Mouse (Mus musculus) neural tube, embryonic 11.5 days (tissue): ENCODE measurements around the gene Eif2b2. TPM values are rescaled to one million over a fixed set of nuclear protein-coding genes. Genes with fewer than 3 reads are reported as not detected.

ENCODE experiments used
- ATAC-seq: fragments of 200-750 bp; cut with Nextera tagmentation; 2 replicates; pipeline ENCODE4 v1.8.0; 2017; ENCODE audit warnings: moderate number of reproducible peaks, mild to moderate bottlenecking, moderate TSS enrichment, moderate library complexity; ENCODE audit not compliant: insufficient read depth, low FRiP score, low TSS enrichment
- DNase-seq: peaks from one replicate; pipeline ENCODE4 v3.0.0-alpha.2; 2015; ENCODE audit warnings: low spot score
- H3K27ac ChIP-seq: fragments of 300-500 bp; sonication (generic); 2 replicates; pipeline ENCODE4 v1.5.1; 2014; ENCODE audit warnings: low read depth, mild to moderate bottlenecking, low read length
- H3K27me3 ChIP-seq: fragments of 300-500 bp; sonication (generic); 2 replicates; pipeline ENCODE4 v1.6.1; 2014; ENCODE audit warnings: mild to moderate bottlenecking, low read length, mixed read lengths; ENCODE audit not compliant: control insufficient read depth, insufficient read depth
- H3K36me3 ChIP-seq: fragments of 300-500 bp; sonication (generic); 2 replicates; pipeline ENCODE4 v1.6.1; 2014; ENCODE audit warnings: mild to moderate bottlenecking, low read length, moderate library complexity, mixed read lengths; ENCODE audit not compliant: control insufficient read depth, insufficient read depth
- H3K4me1 ChIP-seq: fragments of 300-500 bp; sonication (generic); 2 replicates; pipeline ENCODE4 v1.6.1; 2014; ENCODE audit warnings: low read length, mixed read lengths; ENCODE audit not compliant: control insufficient read depth, insufficient read depth
- H3K4me2 ChIP-seq: fragments of 300-500 bp; sonication (generic); 2 replicates; pipeline ENCODE4 v1.6.1; 2014; ENCODE audit warnings: low read depth, mild to moderate bottlenecking, moderate library complexity
- H3K4me3 ChIP-seq: fragments of 300-500 bp; sonication (generic); 2 replicates; pipeline ENCODE4 v1.5.1; 2014; ENCODE audit warnings: low read depth, low read length
- H3K9ac ChIP-seq: fragments of 300-500 bp; sonication (generic); 2 replicates; pipeline ENCODE4 v1.6.1; 2014; ENCODE audit warnings: mild to moderate bottlenecking, low read length
- H3K9me3 ChIP-seq: fragments of 300-500 bp; sonication (generic); 2 replicates; pipeline ENCODE4 v1.6.1; 2016; ENCODE audit warnings: low read length; ENCODE audit not compliant: control insufficient read depth
- WGBS: fragments of 180-500 bp; shearing (Covaris S2); extraction: QIAGEN DNeasy Blood & Tissue Kit; methylation state at CpG from one replicate; pipeline ENCODE4 v1.1.7; 2014; 5-methylcytosine and 5-hydroxymethylcytosine counted together
- polyA plus RNA-seq: library from polyadenylated mRNA; unstranded; fragments of >200 nt; fragmentation: Nextera tagmentation; extraction: Ambion mirVana; gene quantifications from 2 replicates; pipeline ENCODE4 v1.2.1, GENCODE M21; 2014

The Eif2b2 gene
- polyA plus RNA-seq, 1 experiment from 2014 or later = 111 TPM

- no peak overlapping the region for H3K4me2 ChIP-seq
- WGBS = 82% methylated on average over 5 of the region's 5 CpGs
- H3K9me3 ChIP-seq = no peaks in the 10 kb centered on the region
- no peaks in the 10 kb centered on the region for H3K36me3 ChIP-seq
- H3K4me3 ChIP-seq = no peak overlapping the region
- ATAC-seq (no peak), DNase-seq (no peak)
- H3K4me1 ChIP-seq = 0 out of 2 replicates have a peak, but pooled peaks cover 2% of the 10 kb centered on the region
- H3K27ac ChIP-seq = no peak overlapping the region
- no peaks in the 10 kb centered on the region for H3K27me3 ChIP-seq
- H3K9ac ChIP-seq = no peak overlapping the region
These were observed 4.2 kb upstream of the Eif2b2 start for GRCm38 (mm10) chr12:85215031-85215430.

- no peak overlapping the region for H3K9ac ChIP-seq
- DNase-seq (no peak), ATAC-seq (no peak)
- H3K9me3 ChIP-seq = no peaks in the 10 kb centered on the region
- H3K4me1 ChIP-seq = peaks cover 11% of the 10 kb centered on the region
- H3K27me3 ChIP-seq = no peaks in the 10 kb centered on the region
- H3K4me2 ChIP-seq = no peak overlapping the region
- WGBS = 73% methylated on average over 2 of the region's 2 CpGs
- H3K36me3 ChIP-seq = peaks cover 2% of the 10 kb centered on the region; the same call in 1 of the 2 replicates
- H3K27ac ChIP-seq = no peak overlapping the region
- no peak overlapping the region for H3K4me3 ChIP-seq
These were observed 1.5 kb upstream of the Eif2b2 start for GRCm38 (mm10) chr12:85217733-85218310.

GRCm38 (mm10) chr12:85219905-85220290 is 617 bp downstream of the Eif2b2 start:
- Histone ChIP-seq H3K27ac (peak overlapping the region; percentile 46), H3K4me2 (peak overlapping the region; percentile 93), H3K9ac (peak overlapping the region; percentile 70), H3K36me3 (peaks cover 10% of the 10 kb centered on the region), H3K4me1 (peaks cover 11% of the 10 kb centered on the region), H3K4me3 (peak overlapping the region; percentile 91), H3K9me3 (no peaks in the 10 kb centered on the region), H3K27me3 (no peaks in the 10 kb centered on the region)
- ATAC-seq (0 out of 2 replicates have a peak, but pooled peaks have one; percentile 15), DNase-seq (peak; percentile 18)
- 3% methylated on average over 12 of the region's 12 CpGs for WGBS

GRCm38 (mm10) chr12:85227227-85227626 is 7.9 kb downstream of the Eif2b2 start:
- no peak for DNase-seq
- H3K36me3 ChIP-seq = peaks cover 17% of the 10 kb centered on the region
- WGBS = 71% methylated on average over 7 of the region's 7 CpGs
- H3K27me3 ChIP-seq = no peaks in the 10 kb centered on the region
- no peaks in the 10 kb centered on the region for H3K9me3 ChIP-seq
- H3K4me3 ChIP-seq = no peak overlapping the region
- H3K4me1 ChIP-seq = no peaks in the 10 kb centered on the region
- no peak for ATAC-seq
- no peak overlapping the region for H3K27ac ChIP-seq
- no peak overlapping the region for H3K4me2 ChIP-seq
- H3K9ac ChIP-seq = no peak overlapping the region

- Histone ChIP-seq H3K9ac (no peak overlapping the region), H3K27me3 (no peaks in the 10 kb centered on the region), H3K27ac (no peak overlapping the region), H3K4me3 (no peak overlapping the region), H3K4me2 (no peak overlapping the region), H3K4me1 (no peaks in the 10 kb centered on the region), H3K36me3 (peaks cover 16% of the 10 kb centered on the region), H3K9me3 (no peaks in the 10 kb centered on the region)
- WGBS = 78% methylated on average over 15 of the region's 15 CpGs
- DNase-seq (no peak), ATAC-seq (no peak)
These were observed 8.8 kb downstream of the Eif2b2 start for GRCm38 (mm10) chr12:85227876-85228599.

GRCm38 (mm10) chr12:85233376-85234358 is 14.4 kb downstream of the Eif2b2 start:
- DNase-seq (no peak), ATAC-seq (no peak)
- Histone ChIP-seq H3K9ac (no peak overlapping the region), H3K36me3 (no peaks in the 10 kb centered on the region), H3K4me2 (no peak overlapping the region), H3K27ac (peak overlapping the region; percentile 60; the same call in 1 of the 2 replicates), H3K4me3 (no peak overlapping the region), H3K27me3 (no peaks in the 10 kb centered on the region), H3K9me3 (no peaks in the 10 kb centered on the region), H3K4me1 (no peaks in the 10 kb centered on the region)
- 74% methylated on average over 21 of the region's 21 CpGs for WGBS

- Histone ChIP-seq H3K27ac (no peak overlapping the region), H3K4me2 (no peak overlapping the region), H3K36me3 (no peaks in the 10 kb centered on the region), H3K4me3 (no peak overlapping the region), H3K4me1 (no peaks in the 10 kb centered on the region), H3K9ac (no peak overlapping the region), H3K9me3 (no peaks in the 10 kb centered on the region), H3K27me3 (no peaks in the 10 kb centered on the region)
- 45% methylated on average over 5 of the region's 5 CpGs for WGBS
- no peak for ATAC-seq
- no peak for DNase-seq
These were observed 18.3 kb downstream of the Eif2b2 start for GRCm38 (mm10) chr12:85237553-85237952.

- H3K4me3 ChIP-seq = no peak overlapping the region
- H3K27me3 ChIP-seq = no peaks in the 10 kb centered on the region
- 81% methylated on average over 3 of the region's 3 CpGs for WGBS
- no peak overlapping the region for H3K27ac ChIP-seq
- H3K4me2 ChIP-seq = no peak overlapping the region
- ATAC-seq (no peak), DNase-seq (no peak)
- no peaks in the 10 kb centered on the region for H3K4me1 ChIP-seq
- no peak overlapping the region for H3K9ac ChIP-seq
- H3K9me3 ChIP-seq = no peaks in the 10 kb centered on the region
- H3K36me3 ChIP-seq = no peaks in the 10 kb centered on the region
These were observed 32.8 kb downstream of the Eif2b2 start for GRCm38 (mm10) chr12:85252083-85252482.
